Mouse (Mus musculus): ENCODE results near the gene Ncoa7. TPM values are rescaled to one million over a fixed set of nuclear protein-coding genes. Genes with fewer than 3 reads are reported as not detected.

Gene Ncoa7
- polyA plus RNA-seq, 1 experiment from 2014 or later: 8.8 TPM

GRCm38 (mm10) chr10:30678051-30678450, 125.1 kb downstream of the Ncoa7 start:
- no peaks in the 10 kb centered on the region for H3K4me1 ChIP-seq (ENCODE audit: insufficient read depth, low read depth, low read length)
- no peak overlapping the region for H3K9ac ChIP-seq (replicated peaks; ENCODE audit: low read depth)
- no peak overlapping the region for H3K4me3 ChIP-seq (ENCODE audit: low read depth, low read length)
- WGBS: 69% methylated on average over 2 of the region's 2 CpGs
- H3K27ac ChIP-seq (ENCODE audit: low read length): no peak overlapping the region
- no peaks in the 10 kb centered on the region for H3K27me3 ChIP-seq (replicated peaks; ENCODE audit: insufficient read depth, low read length)
- no peak for ATAC-seq
- TF ChIP-seq CTCF (IDR thresholded peaks at IDR 0.05) (no peak), EP300 (IDR thresholded peaks at IDR 0.05) (no peak)
- no peak for DNase-seq (ENCODE audit: low spot score)
- no peaks in the 10 kb centered on the region for H3K36me3 ChIP-seq (ENCODE audit: insufficient read depth, low read length)
- no peaks in the 10 kb centered on the region for H3K9me3 ChIP-seq (ENCODE audit: low read length)
- no peak overlapping the region for H3K4me2 ChIP-seq (replicated peaks; ENCODE audit: low read depth, low read length)

DNA sequence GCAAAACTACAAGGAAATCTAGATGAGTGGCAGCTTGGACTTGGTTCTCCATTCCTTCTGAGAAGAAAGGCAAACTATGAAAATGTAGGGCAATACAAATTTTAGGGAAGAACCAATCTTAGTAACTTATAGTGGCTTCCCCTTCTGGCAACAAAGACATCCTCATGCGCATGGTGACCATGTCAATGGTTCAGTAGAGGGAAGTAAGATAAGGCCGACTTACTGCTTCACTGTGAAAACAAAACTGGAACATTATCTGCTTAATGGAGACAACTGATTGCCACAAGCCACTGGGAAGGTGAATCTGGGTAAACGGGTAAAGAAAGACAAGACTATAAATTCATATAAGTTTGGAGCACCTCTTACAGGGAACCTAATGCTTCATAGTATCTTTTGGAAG, 128.3 kb downstream of the Ncoa7 start:
- H3K4me3 ChIP-seq (ENCODE audit: low read depth, low read length): no peak overlapping the region
- H3K4me1 ChIP-seq (ENCODE audit: insufficient read depth, low read depth, low read length): no peaks in the 10 kb centered on the region
- no peak for TF ChIP-seq CTCF (IDR thresholded peaks at IDR 0.05)
- peaks cover 4% of the 10 kb centered on the region; the same call in 1 of the 2 replicates for H3K36me3 ChIP-seq (ENCODE audit: insufficient read depth, low read length)
- WGBS: 84% methylated on average over 3 of the region's 3 CpGs
- no peak overlapping the region for H3K9ac ChIP-seq (replicated peaks; ENCODE audit: low read depth)
- no peaks in the 10 kb centered on the region for H3K9me3 ChIP-seq (ENCODE audit: low read length)
- no peak overlapping the region for H3K4me2 ChIP-seq (replicated peaks; ENCODE audit: low read depth, low read length)
- H3K27ac ChIP-seq (ENCODE audit: low read length): no peak overlapping the region
- no peak for ATAC-seq
- DNase-seq (ENCODE audit: low spot score): no peak
- no peaks in the 10 kb centered on the region for H3K27me3 ChIP-seq (replicated peaks; ENCODE audit: insufficient read depth, low read length)

GRCm38 (mm10) chr10:30666580-30666979, 136.5 kb downstream of the Ncoa7 start:
- Histone ChIP-seq H3K4me3 (ENCODE audit: low read depth, low read length) (no peak overlapping the region), H3K4me2 (replicated peaks; ENCODE audit: low read depth, low read length) (no peak overlapping the region), H3K27ac (ENCODE audit: low read length) (no peak overlapping the region), H3K36me3 (ENCODE audit: insufficient read depth, low read length) (peaks cover 4% of the 10 kb centered on the region; the same call in 1 of the 2 replicates), H3K9ac (replicated peaks; ENCODE audit: low read depth) (no peak overlapping the region), H3K9me3 (ENCODE audit: low read length) (no peaks in the 10 kb centered on the region), H3K27me3 (replicated peaks; ENCODE audit: insufficient read depth, low read length) (no peaks in the 10 kb centered on the region), H3K4me1 (ENCODE audit: insufficient read depth, low read depth, low read length) (no peaks in the 10 kb centered on the region)
- ATAC-seq: no peak
- WGBS: 86% methylated on average over 2 of the region's 2 CpGs
- TF ChIP-seq EP300 (IDR thresholded peaks at IDR 0.05): no peak
- TF ChIP-seq CTCF (IDR thresholded peaks at IDR 0.05): no peak
- DNase-seq (ENCODE audit: low spot score): no peak

GRCm38 (mm10) chr10:30660564-30661328, 142.4 kb downstream of the Ncoa7 start:
- Histone ChIP-seq H3K4me2 (replicated peaks; ENCODE audit: low read depth, low read length) (no peak overlapping the region), H3K4me3 (ENCODE audit: low read depth, low read length) (no peak overlapping the region), H3K27ac (ENCODE audit: low read length) (no peak overlapping the region), H3K9ac (replicated peaks; ENCODE audit: low read depth) (no peak overlapping the region), H3K36me3 (ENCODE audit: insufficient read depth, low read length) (0 out of 2 replicates have a peak, but pooled peaks cover 5% of the 10 kb centered on the region), H3K4me1 (ENCODE audit: insufficient read depth, low read depth, low read length) (no peaks in the 10 kb centered on the region), H3K9me3 (ENCODE audit: low read length) (no peaks in the 10 kb centered on the region), H3K27me3 (replicated peaks; ENCODE audit: insufficient read depth, low read length) (no peaks in the 10 kb centered on the region)
- 76% methylated on average over 6 of the region's 6 CpGs for WGBS
- DNase-seq (ENCODE audit: low spot score): no peak
- TF ChIP-seq EP300 (IDR thresholded peaks at IDR 0.05): no peak
- peak; percentile 59 for TF ChIP-seq CTCF (IDR thresholded peaks at IDR 0.05)
- ATAC-seq: no peak

DNA sequence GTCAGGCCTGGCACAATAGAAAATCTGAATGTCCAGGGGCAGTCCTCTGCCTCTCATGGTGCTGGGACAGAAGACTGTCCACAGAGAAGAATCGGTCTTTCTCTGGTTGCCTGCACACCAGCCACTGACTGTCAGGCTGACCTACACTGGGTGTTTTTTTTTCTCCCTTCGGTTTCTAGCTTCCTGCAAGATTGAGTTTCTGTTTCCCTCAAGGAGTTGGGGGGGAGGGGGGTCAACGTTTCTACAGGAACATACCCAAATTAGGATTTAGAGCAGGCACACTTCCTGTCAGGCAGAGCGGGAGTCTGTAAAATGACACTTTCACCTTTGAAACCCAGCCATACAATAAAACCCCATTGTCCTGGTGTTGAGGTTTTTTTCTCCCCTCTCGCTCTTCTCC, 147.5 kb downstream of the Ncoa7 start:
- peak; percentile 71 for ATAC-seq
- H3K9me3 ChIP-seq (ENCODE audit: low read length): no peaks in the 10 kb centered on the region
- DNase-seq (ENCODE audit: low spot score): peak; percentile 70
- 8% methylated on average over 5 of the region's 5 CpGs for WGBS
- H3K27me3 ChIP-seq (replicated peaks; ENCODE audit: insufficient read depth, low read length): no peaks in the 10 kb centered on the region
- peak overlapping the region; percentile 55 for H3K4me2 ChIP-seq (replicated peaks; ENCODE audit: low read depth, low read length)
- H3K4me3 ChIP-seq (ENCODE audit: low read depth, low read length): peak overlapping the region; percentile 22
- TF ChIP-seq EP300 (IDR thresholded peaks at IDR 0.05): no peak
- no peak for TF ChIP-seq CTCF (IDR thresholded peaks at IDR 0.05)
- no peaks in the 10 kb centered on the region for H3K4me1 ChIP-seq (ENCODE audit: insufficient read depth, low read depth, low read length)
- 0 out of 2 replicates have a peak overlapping the region, but pooled peaks have one; percentile 27 for H3K9ac ChIP-seq (replicated peaks; ENCODE audit: low read depth)
- H3K27ac ChIP-seq (ENCODE audit: low read length): peak overlapping the region; percentile 72
- peaks cover 9% of the 10 kb centered on the region; the same call in 1 of the 2 replicates for H3K36me3 ChIP-seq (ENCODE audit: insufficient read depth, low read length)

DNA sequence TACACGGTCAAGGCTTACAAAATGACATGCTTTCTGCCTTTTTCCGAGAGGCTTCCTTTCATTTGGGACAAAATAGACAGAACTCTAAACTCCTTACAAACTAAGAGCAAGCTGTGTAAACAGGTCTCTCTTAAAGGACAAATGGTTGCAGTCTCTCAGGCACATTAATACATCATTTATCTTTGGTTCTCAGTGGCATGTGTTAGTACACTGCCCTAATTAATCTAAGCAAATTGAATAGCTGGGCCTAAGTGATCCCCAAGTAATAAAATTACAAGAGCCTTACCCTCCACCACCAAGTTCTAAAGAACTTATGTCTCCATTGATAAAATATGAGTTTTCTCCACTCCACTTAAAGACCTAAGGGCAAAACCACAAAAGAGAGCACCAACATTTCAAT, 155.4 kb downstream of the Ncoa7 start:
- Histone ChIP-seq H3K9me3 (ENCODE audit: low read length) (no peaks in the 10 kb centered on the region), H3K9ac (replicated peaks; ENCODE audit: low read depth) (no peak overlapping the region), H3K36me3 (ENCODE audit: insufficient read depth, low read length) (peaks cover 5% of the 10 kb centered on the region; the same call in 1 of the 2 replicates), H3K4me2 (replicated peaks; ENCODE audit: low read depth, low read length) (no peak overlapping the region), H3K27ac (ENCODE audit: low read length) (no peak overlapping the region), H3K4me1 (ENCODE audit: insufficient read depth, low read depth, low read length) (no peaks in the 10 kb centered on the region), H3K27me3 (replicated peaks; ENCODE audit: insufficient read depth, low read length) (no peaks in the 10 kb centered on the region), H3K4me3 (ENCODE audit: low read depth, low read length) (no peak overlapping the region)
- ATAC-seq: no peak
- TF ChIP-seq CTCF (IDR thresholded peaks at IDR 0.05): no peak
- no peak for TF ChIP-seq EP300 (IDR thresholded peaks at IDR 0.05)
- WGBS: 46% methylated on average over 2 of the region's 2 CpGs
- no peak for DNase-seq (ENCODE audit: low spot score)
